ENCODE assay signal across 24 mouse cellular contexts in the genomic region with DNA sequence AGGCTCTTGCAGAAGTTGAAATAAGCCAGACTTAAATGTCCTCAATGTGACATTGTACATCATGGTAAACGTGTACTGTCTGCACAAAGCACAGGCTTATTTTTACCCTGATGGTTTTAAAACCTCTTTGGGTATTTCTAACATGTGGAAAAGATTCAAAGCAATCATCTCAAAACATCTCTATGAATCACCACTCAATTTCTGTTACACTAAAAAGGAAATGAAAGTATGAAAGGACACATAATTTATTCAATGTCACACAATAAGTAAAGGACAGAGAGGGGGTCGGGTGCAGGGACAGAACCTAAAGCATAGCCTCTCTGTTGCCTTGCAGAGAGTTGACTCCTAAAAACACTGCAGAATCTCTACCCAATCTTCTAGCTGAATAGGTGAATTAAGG.
"Had no signal": no experiment of that assay in that cellular context is flagged by ENCODE, and none has a peak within 500 bp of the region (broad histone marks: within the 10 kb centered on the region; RNA-seq: fewer than 3 reads in every experiment).

No protein-coding gene starts in this region.

- H3K36me3 ChIP-seq: heart, embryonic 10.5 days; heart, embryonic 12.5 days; hindbrain, embryonic 10.5 days; hindbrain, embryonic 12.5 days; intestine, embryonic 15.5 days; limb, embryonic 13.5 days; limb, embryonic 15.5 days had no signal

- H3K27ac ChIP-seq: gastrocnemius, adult 2 months; heart, embryonic 10.5 days; hindbrain, embryonic 10.5 days; hindbrain, embryonic 12.5 days; hindbrain, embryonic 14.5 days; intestine, embryonic 15.5 days; layer of hippocampus, adult 2 months; limb, embryonic 13.5 days; limb, embryonic 15.5 days had no signal

- H3K9ac ChIP-seq: heart, embryonic 12.5 days; hindbrain, embryonic 12.5 days; hindbrain, embryonic 14.5 days; intestine, embryonic 15.5 days; limb, embryonic 13.5 days; limb, embryonic 15.5 days had no signal

- DNase-seq: gastrocnemius, adult 2 months; gastrocnemius, postnatal 14 days; gastrocnemius, postnatal 36 days; heart, adult 18-20 months; heart, postnatal 10 days; heart, postnatal 4 days; kidney, adult 18-20 months; kidney, adult 8-10 months; kidney, postnatal 10 days; kidney, postnatal 25 days; kidney, postnatal 4 days; left cerebral cortex, postnatal 4 days had no signal

- H3K9me3 ChIP-seq: heart, embryonic 10.5 days; heart, embryonic 12.5 days; hindbrain, embryonic 10.5 days; hindbrain, embryonic 12.5 days; intestine, embryonic 15.5 days; limb, embryonic 13.5 days; limb, embryonic 15.5 days had no signal

- H3K27me3 ChIP-seq: hindbrain, embryonic 12.5 days; intestine, embryonic 15.5 days; limb, embryonic 13.5 days; limb, embryonic 15.5 days had no signal

- H3K4me3 ChIP-seq: gastrocnemius, adult 2 months; heart, embryonic 10.5 days; heart, embryonic 12.5 days; hindbrain, embryonic 10.5 days; hindbrain, embryonic 12.5 days; intestine, embryonic 15.5 days; layer of hippocampus, adult 2 months; limb, embryonic 13.5 days; limb, embryonic 15.5 days had no signal

- H3K4me1 ChIP-seq: heart, embryonic 10.5 days; heart, embryonic 12.5 days; hindbrain, embryonic 12.5 days; intestine, embryonic 15.5 days had no signal

- ATAC-seq: hindbrain, embryonic 16.5 days; inflammation-experienced regulatory T-cells, adult 6 months; intestine, embryonic 15.5 days; intestine, postnatal 0 days had no signal

- H3K4me2 ChIP-seq: heart, embryonic 12.5 days; hindbrain, embryonic 12.5 days; hindbrain, embryonic 14.5 days; intestine, embryonic 15.5 days; limb, embryonic 13.5 days; limb, embryonic 15.5 days had no signal
